Mouse (Mus musculus) lung, postnatal 14 days (tissue): Measurements from ENCODE around the gene Nynrin.

ENCODE experiments used
- DNase-seq: peaks from one replicate; pipeline ENCODE4 v3.0.0; 2021

Gene Nynrin

DNA sequence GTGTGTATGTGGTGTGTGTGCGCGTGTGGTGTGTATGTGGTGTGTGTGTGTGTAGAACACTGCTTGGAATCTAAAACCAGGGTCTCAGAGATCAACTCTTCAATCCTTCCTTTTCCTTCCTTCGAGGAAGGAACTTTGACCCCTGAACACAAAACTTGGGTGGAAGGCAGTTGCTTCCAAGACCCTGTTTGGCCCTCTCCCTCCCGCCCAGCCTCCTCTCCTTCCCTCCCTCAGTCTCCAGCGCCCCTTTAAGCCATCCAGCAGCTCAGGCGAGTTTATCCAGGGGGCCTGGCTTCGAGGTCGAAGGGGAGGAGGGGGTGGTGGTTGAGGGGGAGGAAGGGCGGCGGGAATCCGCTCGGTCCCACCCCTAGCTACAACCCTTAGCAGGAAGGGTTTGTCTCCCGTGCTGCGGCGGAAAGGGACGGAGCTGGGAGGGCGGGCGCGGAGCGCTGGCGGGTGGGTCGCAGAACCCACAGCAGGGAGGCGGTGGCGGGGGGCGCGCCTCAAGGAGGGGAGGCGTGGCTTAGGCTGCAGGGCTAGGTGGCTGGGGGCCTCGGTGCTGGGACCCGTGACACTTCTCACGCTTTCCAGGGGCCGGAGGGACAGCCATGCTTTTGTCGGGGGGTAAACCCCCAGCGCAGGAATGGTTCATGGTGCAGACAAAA is at the start of gene Nynrin:
Gene Nynrin, plus strand, starts transcription at position 390 of the 665 bp plus-strand sequence.
- peak; percentile 81 for DNase-seq

- peak; percentile 77 for DNase-seq
Observed at GRCm38 (mm10) chr14:55814885-55815284, 38.9 kb upstream of the Nynrin start.

DNA sequence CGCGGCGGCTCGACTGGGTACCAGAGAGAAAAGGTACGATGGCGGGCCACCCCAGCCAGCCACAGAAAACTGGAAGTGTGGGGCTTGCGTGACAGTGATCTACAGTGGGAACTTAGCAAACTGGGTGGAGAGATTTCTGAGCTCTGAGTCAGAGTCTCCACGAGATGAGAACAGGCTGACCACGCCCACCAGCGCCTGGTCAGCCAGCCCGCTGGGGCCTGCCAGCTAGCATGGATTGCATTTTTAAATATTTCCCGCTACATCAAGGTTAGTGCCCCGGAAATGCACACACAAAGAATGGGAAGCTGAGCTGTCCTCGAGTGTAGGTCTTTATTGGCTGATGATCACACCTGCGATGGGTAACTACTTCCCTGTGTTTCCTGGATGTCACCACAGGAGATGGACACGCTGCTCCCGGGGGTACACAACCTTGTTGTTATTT is 38.5 kb upstream of the Nynrin start:
- DNase-seq, result peak; percentile 74

- no peak for DNase-seq
Observed at GRCm38 (mm10) chr14:55819845-55820405, 33.9 kb upstream of the Nynrin start.

- no peak for DNase-seq
Observed at GRCm38 (mm10) chr14:55820576-55820975, 33.2 kb upstream of the Nynrin start.

GRCm38 (mm10) chr14:55822435-55822990 is 31.3 kb upstream of the Nynrin start:
- peak; percentile 88 for DNase-seq

- DNase-seq, result peak; percentile 94
Observed at GRCm38 (mm10) chr14:55822991-55823762, 30.6 kb upstream of the Nynrin start, which contains the start of gene Nfatc4. TSS of gene Nfatc4 (plus strand) at chr14:55823144.

- peak; percentile 63 for DNase-seq
Observed at GRCm38 (mm10) chr14:55824001-55824480, 29.8 kb upstream of the Nynrin start.

DNA sequence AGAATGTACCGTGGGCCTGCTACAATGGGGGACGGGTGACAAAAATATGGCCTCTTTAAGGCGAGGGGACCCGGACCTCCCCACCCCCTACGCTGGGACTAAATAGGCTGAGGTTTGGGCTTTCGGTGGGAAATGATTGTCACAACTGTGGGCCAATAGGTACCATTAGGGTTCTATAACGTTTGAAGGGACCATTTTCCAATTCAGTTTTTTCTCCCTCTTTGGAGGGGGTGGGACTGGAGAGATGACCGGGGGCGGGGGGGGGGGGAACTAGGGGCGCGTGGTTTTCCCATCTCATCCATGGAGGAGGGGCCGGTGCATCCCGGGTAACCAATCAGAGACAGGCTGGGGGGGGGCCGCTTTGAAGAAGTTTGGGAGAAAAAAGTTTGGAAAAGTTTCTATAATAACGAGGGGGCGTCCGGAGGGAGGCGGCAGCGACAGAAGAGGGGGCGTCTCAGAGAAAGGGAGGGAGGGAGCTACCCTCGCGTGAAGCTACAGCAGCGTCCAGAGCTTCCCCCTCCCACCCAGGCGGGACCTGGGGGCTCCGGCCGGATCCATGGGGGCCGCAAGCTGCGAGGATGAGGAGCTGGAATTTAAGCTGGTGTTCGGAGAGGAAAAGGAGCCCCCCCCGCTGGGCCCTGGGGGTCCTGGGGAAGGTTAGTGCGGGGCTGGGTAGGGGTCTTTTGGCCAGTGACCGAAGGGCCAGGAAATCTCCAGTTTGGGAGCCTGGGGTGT is 29.2 kb upstream of the Nynrin start:
- peak; percentile 57 for DNase-seq

DNA sequence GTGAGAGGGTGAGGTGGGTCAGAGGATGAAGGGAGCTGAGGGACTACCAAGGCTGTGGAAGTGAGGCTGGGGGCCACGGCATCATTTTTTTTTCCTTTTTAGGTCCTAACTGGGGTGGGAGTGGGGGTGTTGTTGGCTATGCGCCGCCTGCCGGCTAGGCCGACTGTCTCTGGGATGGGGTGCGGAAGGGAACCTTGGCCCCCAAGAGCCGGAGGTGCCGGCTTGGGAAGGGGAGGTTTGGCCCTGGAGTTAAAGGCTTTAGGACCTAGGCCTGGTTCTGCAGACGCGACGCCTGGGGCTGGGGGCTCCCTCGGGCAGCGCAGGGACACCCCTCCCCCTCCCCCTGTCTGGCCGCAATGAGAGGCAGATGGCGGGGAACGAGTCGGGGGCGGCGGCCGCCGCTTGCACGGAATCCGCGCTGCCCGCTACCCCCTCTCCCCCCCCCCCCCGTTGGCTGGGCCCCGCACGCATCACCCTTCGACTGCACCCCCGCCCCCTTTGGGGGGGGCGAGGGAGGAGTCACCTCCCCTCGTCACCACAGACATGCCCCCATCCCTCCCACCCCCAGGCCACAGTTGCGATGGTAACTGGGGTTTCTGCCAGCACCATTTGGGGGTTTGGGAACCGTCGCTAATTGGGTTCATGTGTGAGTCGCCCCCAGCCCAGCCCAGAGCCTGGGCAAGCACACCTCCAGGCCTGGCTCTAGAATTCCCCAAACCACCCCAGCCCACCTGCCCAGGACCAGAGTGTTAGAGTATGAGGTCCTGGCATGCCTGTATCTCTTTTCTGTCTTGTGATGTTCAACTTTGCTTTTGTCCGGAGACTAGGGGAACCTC is 28.4 kb upstream of the Nynrin start:
- DNase-seq, result no peak

GRCm38 (mm10) chr14:55826142-55826541 is 27.7 kb upstream of the Nynrin start:
- no peak for DNase-seq

- DNase-seq, result no peak
Observed at GRCm38 (mm10) chr14:55826551-55827340, 27.1 kb upstream of the Nynrin start.

GRCm38 (mm10) chr14:55828716-55829263 is 25.0 kb upstream of the Nynrin start:
- no peak for DNase-seq

DNA sequence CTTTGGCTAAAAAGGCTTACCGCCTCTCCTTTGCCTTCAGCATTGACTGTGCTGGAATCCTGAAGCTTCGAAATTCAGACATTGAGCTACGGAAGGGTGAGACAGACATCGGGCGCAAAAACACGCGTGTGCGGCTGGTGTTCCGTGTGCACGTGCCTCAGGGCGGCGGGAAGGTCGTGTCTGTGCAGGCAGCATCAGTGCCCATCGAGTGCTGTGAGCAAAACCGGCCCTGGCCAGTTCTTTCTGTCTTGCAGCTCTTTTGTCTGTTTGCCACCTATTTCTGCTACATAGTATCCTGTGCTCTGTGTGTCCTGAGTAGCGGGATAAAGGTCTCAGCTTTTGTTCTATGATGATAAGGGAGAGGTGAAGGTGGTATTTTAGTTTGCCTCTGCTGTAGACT is 24.0 kb upstream of the Nynrin start:
- DNase-seq, result no peak

- DNase-seq, result no peak
Observed at GRCm38 (mm10) chr14:55830331-55830730, 23.5 kb upstream of the Nynrin start.

DNA sequence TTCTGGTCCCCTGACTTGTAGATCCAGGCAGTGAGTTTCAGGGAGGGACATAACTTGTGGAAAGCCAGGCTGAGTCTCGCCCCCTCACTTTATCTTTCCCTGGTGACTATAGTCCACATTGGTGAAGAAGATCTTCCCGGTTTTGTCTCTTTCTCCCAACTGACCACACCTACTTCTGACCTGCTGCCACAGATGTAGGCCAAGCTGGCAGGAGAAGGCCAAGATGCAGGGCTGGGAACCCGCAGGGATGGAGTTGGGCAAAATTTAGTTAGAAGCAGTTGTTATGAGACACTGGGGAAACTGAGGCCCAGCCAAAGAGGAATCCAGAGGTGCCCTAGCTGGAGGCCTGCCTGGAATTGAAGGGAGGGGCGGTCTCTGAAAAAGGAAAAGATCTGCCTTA is 20.7 kb upstream of the Nynrin start:
- DNase-seq, result no peak

- DNase-seq, result no peak
Observed at GRCm38 (mm10) chr14:55834808-55835533, 18.8 kb upstream of the Nynrin start.

- no peak for DNase-seq
Observed at GRCm38 (mm10) chr14:55838312-55838711, 15.5 kb upstream of the Nynrin start.

DNA sequence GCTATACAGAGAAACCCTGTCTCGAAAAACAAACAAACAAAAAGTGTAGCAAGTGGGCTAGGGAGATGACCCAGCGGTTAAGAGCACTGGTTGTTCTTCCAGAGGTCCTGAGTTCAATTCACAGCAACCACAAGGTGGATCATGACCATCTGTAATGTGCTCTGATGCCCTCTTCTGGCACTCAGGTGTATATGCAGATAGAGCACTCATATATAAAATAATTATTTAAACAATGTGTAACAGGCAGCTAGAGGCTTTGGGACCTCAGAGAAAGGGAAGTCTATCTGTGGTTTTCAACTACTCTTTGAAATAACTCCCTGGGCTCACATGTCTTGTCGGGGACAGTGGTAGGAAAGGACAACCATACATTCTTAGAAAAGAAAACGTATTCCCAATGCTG is 15.1 kb upstream of the Nynrin start:
- DNase-seq, result no peak

- no peak for DNase-seq
Observed at GRCm38 (mm10) chr14:55840853-55841366, 12.9 kb upstream of the Nynrin start.
